Mouse (Mus musculus) hindbrain, postnatal 0 days (tissue): ENCODE results near the gene Mb21d2. TPM values are rescaled to one million over a fixed set of nuclear protein-coding genes. Genes with fewer than 3 reads are reported as not detected.

Experiments used
- ATAC-seq: fragments of 200-750 bp; cut with Nextera tagmentation; 2 replicates; pipeline ENCODE4 v1.8.0; 2017; ENCODE audit warnings: mild to moderate bottlenecking, moderate TSS enrichment, moderate library complexity
- DNase-seq: peaks from one replicate; pipeline ENCODE4 v3.0.0-alpha.2; 2015; ENCODE audit warnings: low spot score
- H3K27ac ChIP-seq: fragments of 300-500 bp; sonication (generic); 2 replicates; pipeline ENCODE4 v1.5.1; 2014; ENCODE audit warnings: mild to moderate bottlenecking
- H3K27me3 ChIP-seq: fragments of 300-500 bp; sonication (generic); 2 replicates; pipeline ENCODE4 v1.6.1; 2014; ENCODE audit warnings: low read length, mixed read lengths; ENCODE audit not compliant: insufficient read depth
- H3K36me3 ChIP-seq: fragments of 300-500 bp; sonication (generic); 2 replicates; pipeline ENCODE4 v1.6.1; 2014; ENCODE audit warnings: low read length, mixed read lengths; ENCODE audit not compliant: insufficient read depth
- H3K4me1 ChIP-seq: fragments of 300-500 bp; sonication (generic); 2 replicates; pipeline ENCODE4 v1.6.1; 2014; ENCODE audit warnings: antibody characterized with exemption, low read length, mixed read lengths; ENCODE audit not compliant: insufficient read depth
- H3K4me2 ChIP-seq: fragments of 300-500 bp; sonication (generic); 2 replicates; pipeline ENCODE4 v1.6.1; 2014; ENCODE audit warnings: low read depth, mild to moderate bottlenecking, low read length, moderate library complexity, mixed read lengths
- H3K4me3 ChIP-seq: fragments of 300-500 bp; sonication (generic); 2 replicates; pipeline ENCODE4 v1.5.1; 2014; ENCODE audit warnings: low read length
- H3K9ac ChIP-seq: fragments of 300-500 bp; sonication (generic); replicated peaks from 2 replicates; pipeline ENCODE4 v1.6.1; 2014; ENCODE audit warnings: mild to moderate bottlenecking, low read length, moderate library complexity, mixed read lengths
- H3K9me3 ChIP-seq: fragments of 300-500 bp; sonication (generic); 2 replicates; pipeline ENCODE4 v1.6.1; 2016; ENCODE audit warnings: low read length, mixed read lengths
- CTCF ChIP-seq: IDR thresholded peaks from 2 replicates; pipeline ENCODE4 v1.5.1; 2016; ENCODE audit warnings: antibody characterized with exemption, control low read depth, low read depth
- whole genome bisulfite sequencing: fragments of 180-500 bp; shearing (Covaris S2); extraction: QIAGEN DNeasy Blood & Tissue Kit; methylation state at CpG from one replicate; pipeline ENCODE4 v1.1.7; 2014; 5-methylcytosine and 5-hydroxymethylcytosine counted together
- polyA plus RNA-seq: library from polyadenylated mRNA; unstranded; fragments of >200 nt; fragmentation: Nextera tagmentation; extraction: Ambion mirVana; gene quantifications from 2 replicates; pipeline ENCODE4 v1.2.1, GENCODE M21; 2015
- total RNA-seq: library from RNA; depleted of rRNA; stranded (reverse); fragments of >200 nt; gene quantifications from 2 replicates; pipeline ENCODE4 v1.2.3, GENCODE M21; 2014

Gene Mb21d2
- total and polyA plus RNA-seq, 2 experiments from 2014 or later: 19.9 to 69.5 TPM

DNA sequence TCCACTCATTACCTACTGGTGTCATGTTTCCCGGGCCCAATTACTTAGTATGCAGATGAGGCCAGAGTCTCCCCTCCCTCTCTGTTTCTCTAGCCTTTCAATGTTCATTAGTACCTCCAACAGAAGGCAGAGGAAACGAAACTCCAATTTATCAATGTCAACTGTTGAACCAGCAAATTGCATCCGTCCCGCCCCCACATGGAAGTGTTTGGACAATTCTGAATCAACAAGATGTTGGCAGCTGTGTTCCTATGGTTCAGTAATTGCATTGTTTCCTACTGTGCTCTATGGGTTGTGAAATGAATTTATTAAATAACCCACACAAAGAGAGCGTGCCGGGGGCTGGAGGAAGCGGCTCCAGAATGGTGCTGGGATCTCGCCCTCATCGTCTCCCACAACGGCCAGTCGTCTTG is 78.1 kb downstream of the Mb21d2 start:
- H3K4me1 ChIP-seq: peaks cover 13% of the 10 kb centered on the region; the same call in 1 of the 2 replicates
- H3K9ac ChIP-seq: no peak overlapping the region
- H3K4me2 ChIP-seq: peak overlapping the region; percentile 44
- DNase-seq (peak; percentile 92), ATAC-seq (peak; percentile 90)
- H3K9me3 ChIP-seq: no peaks in the 10 kb centered on the region
- WGBS: 10% methylated on average over 11 of the region's 11 CpGs
- H3K27ac ChIP-seq: peak overlapping the region; percentile 63
- peak overlapping the region; percentile 4; the same call in 1 of the 2 replicates for H3K4me3 ChIP-seq
- peak; percentile 8; the same call in 1 of the 2 replicates for TF ChIP-seq CTCF
- H3K36me3 ChIP-seq: no peaks in the 10 kb centered on the region
- H3K27me3 ChIP-seq: no peaks in the 10 kb centered on the region

DNA sequence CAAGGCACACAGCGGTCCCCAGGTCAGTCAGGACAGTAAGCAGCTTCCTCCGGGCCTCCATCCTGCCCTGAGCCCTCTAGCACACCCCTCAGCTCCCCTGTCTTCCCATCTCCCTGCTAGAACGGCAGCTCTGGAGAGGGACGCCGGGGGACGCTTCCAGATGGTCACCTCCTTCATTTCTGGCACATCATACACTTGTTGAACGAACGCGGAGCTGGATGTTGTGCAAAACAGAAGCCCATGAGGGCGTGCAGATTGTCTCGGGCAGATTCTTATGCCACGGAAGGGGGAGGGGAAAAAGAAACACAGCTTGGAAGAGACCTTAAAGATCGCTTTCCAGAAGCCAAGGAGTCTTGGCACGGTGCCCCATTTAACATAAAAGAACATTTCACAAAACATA is 78.6 kb downstream of the Mb21d2 start:
- no peaks in the 10 kb centered on the region for H3K36me3 ChIP-seq
- no peaks in the 10 kb centered on the region for H3K27me3 ChIP-seq
- WGBS: 19% methylated on average over 14 of the region's 14 CpGs
- H3K9me3 ChIP-seq: no peaks in the 10 kb centered on the region
- DNase-seq: peak; percentile 78
- TF ChIP-seq CTCF: no peak
- no peak overlapping the region for H3K9ac ChIP-seq
- peak; percentile 67 for ATAC-seq
- peak overlapping the region; percentile 56; the same call in 1 of the 2 replicates for H3K27ac ChIP-seq
- peak overlapping the region; percentile 44 for H3K4me2 ChIP-seq
- H3K4me1 ChIP-seq: peaks cover 13% of the 10 kb centered on the region; the same call in 1 of the 2 replicates
- H3K4me3 ChIP-seq: 0 out of 2 replicates have a peak overlapping the region, but pooled peaks have one; percentile 3

DNA sequence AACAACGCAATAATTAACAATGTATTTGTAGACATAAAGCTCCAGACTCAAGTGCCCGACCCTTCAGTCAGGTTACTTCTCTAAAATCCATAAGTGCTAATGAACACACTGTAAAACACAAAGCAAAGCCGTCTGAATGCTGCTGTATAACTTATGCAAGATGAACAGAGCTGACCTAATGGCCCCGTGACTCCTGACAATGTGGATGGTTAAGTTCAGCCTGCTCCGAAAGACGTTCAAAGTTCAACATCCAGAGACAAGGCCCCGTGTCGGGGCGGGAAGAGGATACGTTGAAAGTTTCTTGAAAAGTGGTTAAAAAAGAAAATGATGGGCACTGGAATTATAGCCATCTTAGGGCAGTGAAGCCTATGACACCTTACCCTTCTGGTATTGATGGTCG is 83.3 kb downstream of the Mb21d2 start:
- Histone ChIP-seq H3K9me3 (no peaks in the 10 kb centered on the region), H3K27me3 (no peaks in the 10 kb centered on the region), H3K4me1 (peaks cover 16% of the 10 kb centered on the region; the same call in 1 of the 2 replicates), H3K27ac (no peak overlapping the region), H3K36me3 (no peaks in the 10 kb centered on the region), H3K4me3 (no peak overlapping the region), H3K4me2 (no peak overlapping the region), H3K9ac (no peak overlapping the region)
- no peak for ATAC-seq
- DNase-seq: no peak
- 91% methylated on average over 11 of the region's 11 CpGs for WGBS
- TF ChIP-seq CTCF: no peak

DNA sequence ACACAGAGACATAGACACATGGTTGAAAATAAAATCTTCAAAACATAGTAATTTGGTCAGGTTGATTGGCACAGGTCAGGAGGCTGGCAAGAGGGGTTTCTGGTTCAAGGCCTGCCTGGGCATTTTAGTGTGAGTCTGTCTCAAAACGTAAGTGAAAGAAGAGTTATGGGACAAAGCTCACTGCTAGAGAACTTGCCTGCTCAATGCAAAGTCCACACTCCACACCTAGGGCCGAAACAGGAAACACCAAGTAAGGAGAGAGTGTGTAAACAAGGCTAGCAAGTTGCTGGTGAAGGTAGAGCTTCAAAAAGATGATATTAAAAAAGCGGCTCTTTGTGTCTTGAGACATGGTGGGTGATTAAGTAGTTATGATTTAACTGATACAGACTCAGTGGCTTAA is 84.1 kb downstream of the Mb21d2 start:
- TF ChIP-seq CTCF: no peak
- H3K4me3 ChIP-seq: no peak overlapping the region
- WGBS: 89% methylated on average over 3 of the region's 3 CpGs
- H3K27me3 ChIP-seq: no peaks in the 10 kb centered on the region
- H3K4me1 ChIP-seq: peaks cover 11% of the 10 kb centered on the region; the same call in 1 of the 2 replicates
- no peak overlapping the region for H3K4me2 ChIP-seq
- ATAC-seq: no peak
- no peak for DNase-seq
- H3K36me3 ChIP-seq: no peaks in the 10 kb centered on the region
- no peak overlapping the region for H3K9ac ChIP-seq
- no peaks in the 10 kb centered on the region for H3K9me3 ChIP-seq
- no peak overlapping the region for H3K27ac ChIP-seq

DNA sequence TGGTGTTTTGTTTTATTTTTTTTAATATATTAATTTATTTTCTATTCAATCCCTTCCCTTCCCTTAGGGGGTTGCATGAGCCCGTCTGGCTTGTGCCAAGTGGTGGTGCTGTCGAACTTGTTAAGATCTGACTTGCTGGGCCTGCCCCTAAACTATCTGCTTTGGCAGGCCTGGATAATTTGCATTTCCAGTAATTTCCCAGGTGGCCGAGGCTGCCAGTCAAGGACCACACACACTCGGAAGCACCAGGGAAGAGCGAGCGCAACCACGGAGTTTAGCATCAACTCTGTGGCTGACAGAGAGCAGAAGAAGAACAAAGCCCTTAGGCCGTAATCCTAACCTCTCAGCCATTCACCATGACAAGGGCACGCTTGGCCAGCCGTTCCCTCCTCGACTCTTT is 88.4 kb downstream of the Mb21d2 start:
- Histone ChIP-seq H3K9ac (no peak overlapping the region), H3K9me3 (no peaks in the 10 kb centered on the region), H3K4me2 (no peak overlapping the region), H3K27ac (no peak overlapping the region), H3K4me1 (peaks cover 10% of the 10 kb centered on the region; the same call in 1 of the 2 replicates), H3K4me3 (no peak overlapping the region), H3K36me3 (no peaks in the 10 kb centered on the region), H3K27me3 (no peaks in the 10 kb centered on the region)
- TF ChIP-seq CTCF: peak; percentile 54
- WGBS: 11% methylated on average over 11 of the region's 11 CpGs
- DNase-seq (peak; percentile 82), ATAC-seq (peak; percentile 43)

DNA sequence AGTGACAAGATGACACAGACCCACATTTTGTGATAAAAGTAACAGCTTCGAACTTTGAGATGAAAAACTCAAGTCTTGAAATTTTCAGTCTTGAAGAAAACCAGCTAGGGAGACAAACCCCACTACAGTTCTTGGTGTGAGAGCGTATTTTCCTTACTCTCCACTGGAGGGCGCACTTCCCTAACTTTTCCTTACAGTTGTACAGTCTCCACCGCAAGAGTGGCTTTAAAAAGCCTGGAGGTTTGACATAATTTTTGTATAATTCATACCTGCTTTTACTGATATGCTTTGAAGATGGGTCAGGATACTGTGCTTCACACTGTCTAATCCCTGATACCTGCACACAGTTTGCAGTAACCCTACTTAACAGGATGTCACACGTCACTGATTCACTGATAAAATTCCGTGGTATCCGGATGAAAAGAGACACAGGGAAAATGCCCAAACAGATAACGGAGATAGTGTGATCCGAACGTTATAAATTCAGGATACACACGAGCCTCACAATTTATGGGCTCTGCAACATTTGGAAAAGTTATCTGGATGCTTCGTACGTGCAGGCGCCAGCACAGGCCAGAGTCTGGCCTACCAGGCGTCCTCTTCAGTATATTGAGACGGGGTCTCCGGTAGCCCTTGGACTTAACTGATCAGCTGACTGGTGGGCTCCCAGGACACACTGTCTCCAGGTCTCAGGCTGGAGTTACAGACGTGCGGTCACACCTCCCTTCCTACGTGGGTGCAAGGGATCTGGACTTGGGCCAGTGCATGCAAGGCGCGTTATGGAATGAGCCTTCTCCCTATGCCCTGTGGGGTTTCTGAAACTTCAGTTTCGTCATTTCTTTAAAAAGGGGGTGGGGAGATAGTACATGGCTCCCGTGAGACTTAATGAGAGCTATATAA is 89.1 kb downstream of the Mb21d2 start:
- Histone ChIP-seq H3K4me1 (peaks cover 10% of the 10 kb centered on the region; the same call in 1 of the 2 replicates), H3K36me3 (no peaks in the 10 kb centered on the region), H3K4me3 (no peak overlapping the region), H3K9ac (no peak overlapping the region), H3K27ac (peak overlapping the region; percentile 15; the same call in 1 of the 2 replicates), H3K4me2 (0 out of 2 replicates have a peak overlapping the region, but pooled peaks have one; percentile 9), H3K9me3 (no peaks in the 10 kb centered on the region), H3K27me3 (no peaks in the 10 kb centered on the region)
- TF ChIP-seq CTCF: peak; percentile 85
- WGBS: 47% methylated on average over 24 of the region's 24 CpGs
- peak; percentile 90 for DNase-seq
- peak; percentile 55 for ATAC-seq
